Mouse (Mus musculus) kidney, adult 11 months (tissue): ENCODE results near the gene Asb2.

Experiments
- DNase-seq: peaks from one replicate; pipeline ENCODE4 v3.0.0; 2022

Asb2 gene

GRCm38 (mm10) chr12:103314640-103315361 lies 41.0 kb downstream of the Asb2 start:
- DNase-seq: no peak

- no peak for DNase-seq
These were observed 41.7 kb downstream of the Asb2 start for GRCm38 (mm10) chr12:103313871-103314639.

- DNase-seq: no peak
These were observed 42.5 kb downstream of the Asb2 start for GRCm38 (mm10) chr12:103313274-103313673.

GRCm38 (mm10) chr12:103311921-103312320 lies 43.9 kb downstream of the Asb2 start:
- peak; percentile 91 for DNase-seq

- no peak for DNase-seq
These were observed 45.0 kb downstream of the Asb2 start, which contains the start of gene Fam181a for GRCm38 (mm10) chr12:103310744-103311267. Fam181a (plus strand) TSS chr12:103310975.

- DNase-seq: no peak
These were observed 49.1 kb downstream of the Asb2 start for GRCm38 (mm10) chr12:103306720-103307119.

GRCm38 (mm10) chr12:103306224-103306623 lies 49.6 kb downstream of the Asb2 start:
- DNase-seq: no peak

GRCm38 (mm10) chr12:103302960-103303359 lies 52.8 kb downstream of the Asb2 start:
- no peak for DNase-seq

- no peak for DNase-seq
These were observed 54.2 kb downstream of the Asb2 start for GRCm38 (mm10) chr12:103301645-103302044.

- DNase-seq: peak; percentile 20
These were observed 55.3 kb downstream of the Asb2 start for GRCm38 (mm10) chr12:103300493-103300892.

- DNase-seq: no peak
These were observed 59.5 kb downstream of the Asb2 start for GRCm38 (mm10) chr12:103296292-103296691.

GRCm38 (mm10) chr12:103292366-103292765 lies 63.4 kb downstream of the Asb2 start:
- DNase-seq: no peak

GRCm38 (mm10) chr12:103287276-103287675 lies 68.5 kb downstream of the Asb2 start:
- DNase-seq: no peak

- peak; percentile 68 for DNase-seq
These were observed 72.4 kb downstream of the Asb2 start for GRCm38 (mm10) chr12:103283411-103283810.

- DNase-seq: no peak
These were observed 72.9 kb downstream of the Asb2 start for GRCm38 (mm10) chr12:103282936-103283335.

GRCm38 (mm10) chr12:103281912-103282311 lies 73.9 kb downstream of the Asb2 start:
- peak; percentile 93 for DNase-seq

GRCm38 (mm10) chr12:103281491-103281890 lies 74.3 kb downstream of the Asb2 start:
- DNase-seq: no peak

- DNase-seq: no peak
These were observed 79.4 kb downstream of the Asb2 start for GRCm38 (mm10) chr12:103276422-103276821.

GRCm38 (mm10) chr12:103273732-103274131 lies 82.1 kb downstream of the Asb2 start:
- DNase-seq: no peak

GRCm38 (mm10) chr12:103273051-103273450 lies 82.8 kb downstream of the Asb2 start:
- DNase-seq: no peak

GRCm38 (mm10) chr12:103272176-103272575 lies 83.6 kb downstream of the Asb2 start:
- DNase-seq: no peak
